Mouse (Mus musculus) cerebellum, adult 18-20 months (tissue): ENCODE data around the gene Gpr84.

Experiments used
- DNase-seq, 2 experiments: peaks; one replicate each; pipeline ENCODE4 v3.0.0; 2021

The Gpr84 gene

DNA sequence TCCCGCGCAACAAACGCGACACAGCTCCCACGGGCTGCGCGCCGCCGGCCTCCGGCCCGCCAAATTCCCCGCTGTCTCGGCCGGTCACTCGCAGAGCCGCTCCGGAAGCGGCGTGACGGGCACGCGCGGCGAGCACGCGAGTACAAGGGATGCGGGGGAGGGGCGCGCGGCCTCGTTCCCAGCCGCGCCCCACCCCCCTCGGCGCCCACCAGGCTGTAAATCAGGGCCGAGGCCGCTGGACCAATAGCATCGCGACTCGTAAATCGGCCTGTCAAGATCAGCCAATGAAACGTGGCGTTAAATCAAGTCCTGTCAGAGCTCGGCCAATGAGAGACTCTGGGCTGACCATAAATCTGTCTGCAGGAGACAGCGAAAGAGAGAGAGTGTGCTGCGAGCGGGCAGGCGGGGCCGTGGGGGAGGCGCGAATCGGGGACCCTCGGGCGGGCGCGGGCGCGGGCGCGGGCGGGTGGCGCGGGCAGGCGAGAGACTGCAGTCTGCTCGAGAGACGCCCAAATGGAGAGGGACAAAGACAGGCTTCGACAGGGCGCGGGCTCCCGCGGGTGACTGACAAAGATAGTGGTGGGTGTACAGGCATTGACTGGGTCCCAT, 5.2 kb downstream of the Gpr84 start:
- peak; percentile 96 for DNase-seq

DNA sequence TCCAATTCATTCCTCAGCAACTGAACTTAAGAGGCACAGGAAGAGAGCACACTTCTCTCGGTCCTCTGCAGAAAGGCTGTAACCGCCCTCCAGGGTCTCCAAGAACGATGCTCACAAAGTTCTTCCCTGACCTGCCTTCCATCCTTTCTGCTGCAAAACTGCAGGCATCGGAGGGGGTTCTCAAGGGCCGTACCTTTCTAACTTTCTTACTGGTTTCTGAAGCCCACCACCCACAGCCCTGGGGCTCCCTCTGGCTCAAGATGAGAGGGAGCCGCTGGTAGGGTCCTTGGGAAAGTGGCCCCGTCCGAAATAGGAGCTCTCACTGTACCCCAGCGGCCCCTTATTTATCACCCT, 5.8 kb downstream of the Gpr84 start:
- DNase-seq, result peak in 1 of 2 experiments; percentile 53

DNA sequence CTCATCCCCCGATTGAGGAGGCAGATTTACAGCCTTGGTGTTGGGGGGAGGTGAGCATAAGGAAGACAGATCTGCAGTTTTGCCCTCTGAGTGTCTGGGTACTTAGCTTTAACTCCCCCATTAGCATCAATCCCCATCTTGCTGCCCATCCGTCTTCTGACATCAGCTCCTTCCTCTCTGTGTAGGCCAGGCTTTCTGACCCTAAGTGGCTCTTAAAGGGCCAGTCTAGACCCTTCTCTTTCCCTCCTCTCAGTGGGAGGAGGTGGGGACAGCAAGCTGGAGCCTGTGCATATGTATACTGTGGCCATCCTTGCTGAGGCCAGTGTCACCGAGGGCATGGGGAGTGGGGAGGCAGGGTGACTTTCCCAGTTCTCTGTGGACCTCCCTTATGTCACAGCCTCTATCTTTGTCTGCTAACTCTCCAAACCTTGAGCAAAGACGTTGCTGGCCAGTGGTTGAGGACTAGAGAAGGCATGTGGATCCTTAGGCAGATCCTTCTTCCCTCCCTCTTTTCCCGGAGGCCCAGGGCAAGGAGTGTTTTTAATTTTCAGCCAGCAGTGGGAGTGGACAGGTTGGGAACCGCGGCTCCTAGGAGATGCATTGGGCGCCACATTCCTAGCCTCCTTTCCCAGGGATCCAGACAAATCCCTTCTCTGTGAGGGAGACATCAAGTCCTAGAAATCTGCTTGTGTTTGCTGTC, 6.3 kb downstream of the Gpr84 start:
- DNase-seq, result no peak

DNA sequence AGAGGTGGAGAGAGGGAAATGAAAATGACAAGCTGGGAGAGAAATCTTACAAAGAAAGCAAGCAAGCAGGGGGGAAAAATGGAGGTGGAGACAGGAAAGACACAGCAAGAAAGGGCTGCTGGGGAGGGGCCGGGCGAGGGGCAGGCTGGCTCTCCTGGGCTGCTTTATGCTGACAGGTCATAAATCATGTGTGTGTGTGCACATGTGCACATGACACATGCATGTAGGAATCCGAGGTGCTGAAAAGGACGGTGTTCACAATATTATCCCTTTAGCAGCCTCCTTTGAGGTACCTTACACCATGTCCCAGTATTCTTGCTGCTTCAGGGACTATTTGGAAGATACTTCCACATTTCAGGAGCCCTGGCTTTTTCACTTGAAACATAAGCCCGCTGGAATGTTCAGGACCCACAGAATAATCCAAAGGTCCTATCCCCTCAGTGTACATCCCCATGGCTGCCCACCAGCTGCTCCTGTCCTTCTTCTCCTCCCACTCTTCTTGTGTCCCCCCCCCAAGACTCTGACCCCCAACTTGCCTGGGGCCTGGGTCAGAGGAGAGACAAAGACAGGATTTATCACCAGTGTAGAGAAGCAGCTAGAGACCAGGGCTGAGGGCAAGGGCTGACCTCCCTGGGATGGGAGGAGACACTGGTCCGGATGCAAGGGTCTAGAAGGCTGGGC, 7.9 kb downstream of the Gpr84 start:
- DNase-seq, result no peak

DNA sequence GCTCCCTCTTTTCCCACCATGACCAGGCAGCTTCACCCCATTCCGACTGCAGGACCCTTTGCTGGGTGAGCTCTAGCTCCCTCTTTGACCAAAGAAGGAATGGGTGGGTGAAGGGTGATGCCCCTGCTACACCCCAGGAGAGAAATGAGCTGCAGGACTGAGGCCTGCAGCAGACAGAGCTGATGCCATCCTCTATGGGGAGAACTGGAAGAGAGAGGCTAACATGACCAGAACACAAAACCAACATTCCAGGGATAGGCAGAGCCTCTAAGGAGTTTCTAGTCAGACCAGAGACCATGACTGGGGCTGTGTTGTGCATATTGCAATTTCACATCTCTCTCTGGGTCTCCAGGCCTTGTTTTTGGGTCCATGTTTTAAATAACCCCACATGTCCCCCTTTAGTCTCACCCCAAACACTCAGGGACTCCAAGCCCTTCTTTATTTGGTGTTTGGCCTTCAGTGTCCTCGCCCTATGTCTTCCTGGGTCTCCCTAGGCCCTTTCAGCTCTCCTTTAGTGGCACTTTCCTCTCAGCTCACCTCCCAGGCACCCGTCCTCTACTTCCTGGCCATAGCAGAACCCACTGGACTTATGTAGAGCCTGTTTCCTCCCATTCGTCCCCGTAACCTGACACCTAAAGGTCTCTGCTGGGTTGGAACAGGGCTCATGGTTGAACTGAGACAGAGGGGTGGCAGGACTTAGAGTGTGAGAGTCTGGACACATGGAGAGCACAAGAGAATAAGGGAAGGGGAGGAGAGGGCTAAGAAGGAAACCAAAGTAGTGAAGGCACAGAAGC, 8.7 kb downstream of the Gpr84 start:
- no peak for DNase-seq

DNA sequence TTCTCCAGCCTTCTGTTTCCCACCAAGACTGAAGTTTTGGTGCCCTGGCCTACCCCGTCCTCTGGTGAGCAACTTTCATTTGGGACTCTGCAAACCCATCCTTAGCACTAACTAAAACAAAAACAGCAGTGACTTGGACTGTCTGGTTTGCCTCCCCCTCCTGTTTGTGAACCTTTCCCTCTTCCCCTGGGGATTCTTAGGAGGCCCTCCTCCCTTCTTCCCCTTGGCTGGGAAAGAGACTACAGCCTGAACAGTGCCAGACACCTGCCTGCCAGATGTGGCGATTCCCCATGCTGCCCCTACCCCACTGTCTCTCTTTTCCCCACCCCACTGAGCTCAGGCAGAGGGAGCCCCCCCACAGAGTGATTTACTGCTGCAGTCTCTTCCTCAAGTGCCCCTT, 9.4 kb downstream of the Gpr84 start:
- no peak for DNase-seq

DNA sequence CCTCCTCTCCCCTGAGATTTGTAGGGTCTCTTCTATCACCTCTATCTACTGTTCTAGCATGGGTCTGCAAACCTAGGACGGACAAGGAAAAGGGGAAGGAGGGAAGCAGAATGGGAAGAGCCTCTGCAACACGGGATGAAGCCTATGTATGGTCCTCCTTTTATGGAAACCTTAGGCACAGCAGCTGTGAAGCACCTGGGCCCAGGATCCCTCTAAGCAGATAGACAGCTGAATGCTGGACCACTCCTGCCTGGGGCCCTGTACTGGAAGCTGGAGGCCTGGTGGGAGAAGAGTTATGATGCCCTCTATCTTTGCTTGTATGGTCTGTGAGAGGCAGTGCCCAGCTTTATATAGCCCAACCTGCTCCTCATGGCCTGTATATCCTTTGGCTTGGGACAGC, 9.9 kb downstream of the Gpr84 start:
- DNase-seq, result no peak

DNA sequence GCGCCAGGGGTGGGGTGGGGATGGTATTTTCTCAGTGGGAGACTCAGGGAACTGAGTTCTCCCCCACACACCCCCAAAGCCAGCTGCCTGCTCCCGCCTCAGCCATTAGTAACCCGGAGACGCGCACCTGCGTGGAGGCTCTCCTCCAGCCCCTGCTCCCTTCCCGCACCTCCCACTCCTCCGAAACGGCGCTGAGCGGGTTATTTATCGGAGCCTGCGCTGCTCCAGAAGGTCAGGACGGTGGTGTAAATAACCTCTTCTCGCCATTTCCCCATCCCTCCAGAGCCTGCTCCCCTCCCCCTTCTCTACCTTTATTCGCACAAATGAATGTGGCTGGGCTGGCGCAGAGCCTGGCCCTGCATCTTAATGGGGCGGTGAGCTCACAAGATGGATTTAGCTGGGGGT, 10.3 kb downstream of the Gpr84 start:
- DNase-seq, result peak in 1 of 2 experiments; percentile 36

DNA sequence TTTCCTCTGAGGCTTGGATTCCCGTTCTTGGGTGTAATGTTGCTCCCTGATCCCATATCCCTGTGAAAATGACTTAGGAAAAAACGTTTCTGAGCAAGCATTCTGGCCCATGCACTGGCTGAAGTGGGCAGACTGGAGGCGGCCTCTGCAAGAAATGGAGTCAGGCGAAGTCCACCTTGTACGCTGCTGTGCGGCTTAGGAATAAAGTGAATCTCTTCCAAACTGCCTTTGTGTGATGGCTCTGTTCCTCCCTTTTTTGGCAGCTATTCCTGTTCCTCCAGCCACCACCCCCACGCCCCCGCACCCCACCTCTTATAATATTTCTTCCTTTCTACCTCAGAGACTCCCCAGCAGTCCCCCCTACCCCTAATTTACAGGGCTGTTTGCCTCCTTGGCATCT, 10.8 kb downstream of the Gpr84 start:
- DNase-seq, result no peak

DNA sequence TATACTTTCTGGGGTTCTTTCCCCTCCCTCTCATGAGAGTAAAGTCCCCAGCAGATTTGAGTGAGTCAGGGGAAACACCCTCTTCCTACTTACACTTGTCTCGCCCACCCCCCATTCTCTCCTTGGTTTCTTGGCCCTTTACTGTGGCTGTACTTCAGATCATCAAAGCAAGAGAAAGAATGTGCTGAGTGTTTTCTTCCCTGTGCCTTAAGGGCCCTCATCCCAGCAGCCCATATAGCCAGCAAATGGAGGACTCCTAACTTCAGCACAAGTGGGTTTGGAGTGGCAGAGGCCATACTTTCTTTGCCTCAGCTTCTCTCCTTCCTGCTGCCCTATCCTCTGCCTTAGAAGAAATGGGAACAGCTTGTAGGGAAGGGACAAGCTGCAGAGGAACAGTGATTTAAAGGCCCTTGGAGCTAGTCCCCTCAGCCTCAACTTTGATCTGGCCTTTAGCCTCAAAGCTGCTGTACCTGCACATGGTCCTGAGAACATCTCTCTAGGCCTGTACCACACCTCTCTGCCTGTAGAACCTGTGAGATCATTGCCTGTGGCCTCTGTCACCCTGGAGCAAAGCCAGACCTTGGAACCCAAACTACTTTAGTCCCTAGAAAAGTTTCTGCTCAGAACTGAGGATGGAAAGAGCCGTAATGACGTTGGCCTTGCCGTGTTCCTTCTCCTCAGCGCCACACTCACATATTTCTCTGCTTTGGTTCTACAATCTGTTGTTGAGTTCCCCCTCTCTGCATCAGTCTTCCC, 11.4 kb downstream of the Gpr84 start:
- DNase-seq, result no peak

DNA sequence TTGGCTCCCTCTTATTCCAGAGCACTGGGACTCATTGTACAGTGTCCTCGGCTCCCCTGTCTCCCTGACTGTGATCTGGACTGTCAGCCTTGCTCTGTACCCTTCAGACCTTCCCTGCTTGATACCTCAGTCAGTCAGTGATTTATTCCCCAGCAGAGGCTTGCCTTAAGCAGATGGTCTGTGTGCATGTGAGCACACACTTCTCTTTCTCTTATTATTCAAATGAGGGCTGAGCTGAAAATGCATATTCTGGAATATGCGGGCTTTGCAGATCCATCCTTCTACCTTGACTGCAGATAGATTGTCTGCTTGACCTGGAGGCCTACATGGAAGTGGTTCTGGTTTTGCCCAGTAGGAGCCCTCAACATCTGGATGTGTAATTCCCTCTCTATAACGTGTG, 12.4 kb downstream of the Gpr84 start:
- DNase-seq, result no peak

DNA sequence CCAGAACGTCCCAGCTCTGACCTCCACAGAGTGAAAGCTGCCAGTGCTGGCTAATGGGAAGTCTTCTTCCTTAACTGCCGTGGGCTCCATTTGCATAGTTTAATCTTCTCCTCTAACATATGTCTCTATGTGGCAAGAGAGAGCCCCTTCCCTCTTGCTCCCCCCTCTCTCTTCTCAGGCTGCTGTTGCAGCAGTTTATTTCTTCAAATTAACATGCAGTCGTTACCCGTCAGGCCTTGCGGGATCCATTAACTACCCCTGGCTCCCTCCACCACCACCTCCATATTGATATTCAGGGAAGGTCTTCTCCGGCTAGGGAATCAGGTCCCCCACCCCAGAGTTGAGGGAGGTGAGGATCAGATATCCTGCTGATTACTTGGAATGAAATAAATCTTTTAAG, 13.1 kb downstream of the Gpr84 start:
- no peak for DNase-seq

DNA sequence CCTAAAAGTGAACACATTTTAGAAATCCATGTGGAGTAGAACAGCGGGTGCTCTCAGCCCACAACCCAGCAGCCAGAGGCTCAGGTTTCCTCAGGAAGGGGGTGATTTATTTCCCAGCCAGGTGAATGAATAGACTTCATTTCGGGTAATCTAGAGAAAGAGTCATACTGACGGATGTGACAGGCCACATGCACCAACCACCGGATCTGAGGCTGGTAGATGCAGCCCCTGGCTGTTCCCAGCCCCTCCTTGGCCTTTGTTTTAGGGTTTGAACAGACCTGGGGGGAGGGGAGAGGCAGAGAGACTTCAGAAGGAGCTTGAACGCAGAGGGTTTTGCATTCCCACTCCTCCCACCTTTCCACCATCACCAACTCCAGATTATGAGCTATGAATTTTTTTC, 14.6 kb downstream of the Gpr84 start:
- no peak for DNase-seq

DNA sequence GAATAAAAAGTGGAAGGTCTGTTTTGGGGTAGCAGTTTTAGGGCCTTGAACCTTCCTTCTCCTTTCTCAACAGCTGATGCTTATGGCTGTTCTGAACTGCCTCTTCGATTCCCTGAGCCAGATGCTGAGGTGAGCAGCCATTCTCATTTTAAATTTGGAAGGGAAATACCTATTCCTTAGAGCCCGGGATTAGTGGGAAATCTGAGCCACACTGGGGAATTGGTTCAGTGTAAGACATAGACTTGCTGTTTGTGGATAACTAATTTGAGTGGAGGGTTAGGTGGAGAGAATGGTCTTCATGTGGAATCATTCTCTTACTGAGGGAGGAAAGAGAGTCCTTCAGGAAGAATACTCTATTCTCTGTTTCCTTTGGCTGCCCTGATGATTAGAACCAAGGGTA, 15.8 kb downstream of the Gpr84 start:
- no peak for DNase-seq

DNA sequence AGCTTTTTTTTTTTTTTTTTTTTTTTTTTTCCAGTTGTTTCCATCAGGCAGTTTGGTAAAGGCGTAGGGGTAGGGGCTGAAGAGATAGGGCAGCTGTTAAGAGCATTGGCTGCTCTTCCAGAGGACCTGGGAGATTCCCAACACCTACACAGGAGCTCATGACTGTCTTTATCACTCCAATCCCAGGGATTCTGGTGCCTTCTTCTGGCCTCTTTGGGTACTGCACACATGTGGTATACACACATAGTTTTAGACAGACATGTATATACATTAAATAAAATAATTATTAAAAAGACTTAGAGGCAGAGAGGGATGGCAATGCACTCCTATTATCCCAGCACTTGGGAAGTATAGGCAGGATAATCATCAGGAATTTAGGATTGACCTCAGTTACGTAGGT, 17.0 kb downstream of the Gpr84 start:
- no peak for DNase-seq

DNA sequence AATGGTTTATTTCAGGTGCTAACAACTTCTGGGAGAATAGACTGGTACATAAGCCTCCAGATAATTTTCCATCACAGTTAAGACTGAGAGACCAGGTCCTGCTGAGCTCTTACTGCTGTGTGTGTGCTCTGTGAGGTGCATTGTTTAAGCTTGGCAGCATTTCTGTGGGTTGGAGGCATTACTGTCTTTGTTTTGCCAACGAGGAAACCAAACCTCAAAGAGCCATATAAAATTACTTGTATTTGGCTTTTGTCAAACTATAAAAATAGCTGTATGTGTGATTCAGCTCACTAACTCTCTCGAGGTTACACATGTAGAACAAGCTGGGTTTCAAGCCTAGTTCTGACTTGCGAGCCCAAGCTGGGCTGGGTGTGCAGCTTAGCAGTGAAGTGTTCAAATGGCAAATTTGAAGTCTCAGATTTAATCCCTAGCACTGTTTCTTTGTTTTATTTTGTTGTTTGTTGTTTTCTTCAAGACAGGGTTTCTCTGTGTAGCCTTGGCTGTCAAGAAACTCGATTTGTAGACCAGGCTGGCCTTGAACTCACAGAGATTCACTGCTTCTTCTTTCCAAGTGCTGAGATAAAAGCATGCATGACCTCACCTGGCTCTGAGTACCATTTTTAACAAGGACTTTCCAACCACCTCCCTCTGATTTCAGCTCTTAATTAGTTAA, 17.6 kb downstream of the Gpr84 start:
- no peak for DNase-seq

DNA sequence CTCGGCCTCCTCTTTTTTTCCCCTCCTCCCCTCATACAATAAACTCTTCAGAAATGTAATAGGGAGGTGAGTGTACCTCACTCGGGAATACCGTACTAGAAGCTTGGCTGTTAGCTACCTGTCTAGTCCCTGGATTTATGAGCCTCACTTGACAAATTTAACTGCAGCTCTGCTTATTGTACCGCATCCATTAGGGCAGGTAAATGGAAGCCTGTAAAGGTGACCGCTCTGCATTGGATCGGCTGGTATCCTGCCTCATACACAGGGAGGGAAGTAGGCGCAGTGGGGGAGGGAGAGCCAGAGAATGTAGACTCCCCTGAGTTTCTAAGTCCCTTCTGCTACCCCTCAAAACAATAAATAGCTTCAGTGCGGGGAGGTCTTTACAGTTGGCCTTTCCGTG, 19.6 kb downstream of the Gpr84 start:
- no peak for DNase-seq

DNA sequence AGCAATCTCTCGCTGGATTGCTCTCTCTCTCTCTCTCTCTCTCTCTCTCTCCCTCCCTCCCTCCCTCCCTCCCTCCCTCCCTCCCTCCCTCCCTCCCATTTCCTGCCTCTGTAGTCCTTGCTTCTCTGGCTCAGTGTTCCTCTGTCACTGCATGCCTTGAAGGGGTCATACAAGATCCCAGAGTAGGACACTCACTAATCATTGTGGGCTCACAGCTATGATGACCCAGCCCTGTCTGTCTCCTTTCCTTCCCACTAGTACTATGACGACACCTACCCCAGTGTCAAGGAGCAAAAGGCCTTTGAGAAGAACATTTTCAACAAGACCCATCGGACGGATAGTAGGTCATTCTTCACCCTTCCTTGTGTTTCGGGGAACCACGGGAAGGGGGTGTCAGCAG, 20.0 kb downstream of the Gpr84 start:
- no peak for DNase-seq

DNA sequence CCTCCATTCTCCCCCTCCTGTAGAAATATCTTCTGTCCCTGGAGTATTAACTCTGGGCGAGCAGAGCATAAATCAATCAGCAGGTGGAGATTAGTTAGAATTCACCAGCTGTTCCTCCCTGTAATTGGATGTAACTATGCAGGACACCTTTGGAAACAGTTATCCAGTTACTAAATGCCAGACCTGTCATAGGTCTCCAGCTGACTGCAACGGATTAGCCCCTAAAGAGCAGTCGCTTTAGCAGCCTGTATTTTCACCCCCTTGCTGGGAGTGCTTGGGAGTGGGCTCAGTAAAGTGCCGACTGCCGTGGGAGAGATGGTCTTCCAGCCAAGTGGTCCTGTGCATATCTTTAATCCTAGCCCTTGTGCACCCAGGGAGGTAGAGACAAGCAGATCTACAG, 20.8 kb downstream of the Gpr84 start:
- no peak for DNase-seq

DNA sequence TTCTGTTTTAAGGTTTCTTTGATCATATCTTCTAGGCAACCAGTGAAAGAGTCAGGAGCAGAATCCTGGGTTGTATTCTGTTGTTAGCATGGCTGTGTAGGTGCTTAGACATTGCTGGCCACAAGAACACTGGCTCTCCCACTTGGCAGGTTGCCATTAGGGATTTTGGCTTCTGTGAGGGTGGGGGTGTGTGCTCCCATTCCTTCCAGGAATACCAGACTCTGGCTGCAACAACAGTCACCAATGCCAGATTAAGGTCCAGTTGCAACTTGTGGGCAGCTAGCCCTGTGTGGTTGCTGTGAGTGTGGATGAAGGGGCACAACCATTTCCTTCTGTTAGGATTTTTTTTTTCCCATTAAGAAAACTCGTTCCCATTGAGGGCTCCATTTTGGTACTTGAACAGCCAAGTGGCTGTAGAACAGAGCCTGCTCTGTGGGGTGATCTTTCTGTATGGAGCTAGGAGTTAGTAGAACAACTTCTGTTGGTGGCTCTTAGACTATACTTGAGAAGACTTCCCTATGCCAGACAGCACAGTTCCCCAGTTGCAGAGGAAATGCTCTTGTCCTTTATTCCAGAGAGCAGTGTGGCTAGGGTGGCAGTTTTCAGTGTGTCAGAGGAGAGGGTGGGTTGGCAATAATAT, 24.5 kb downstream of the Gpr84 start:
- no peak for DNase-seq

DNA sequence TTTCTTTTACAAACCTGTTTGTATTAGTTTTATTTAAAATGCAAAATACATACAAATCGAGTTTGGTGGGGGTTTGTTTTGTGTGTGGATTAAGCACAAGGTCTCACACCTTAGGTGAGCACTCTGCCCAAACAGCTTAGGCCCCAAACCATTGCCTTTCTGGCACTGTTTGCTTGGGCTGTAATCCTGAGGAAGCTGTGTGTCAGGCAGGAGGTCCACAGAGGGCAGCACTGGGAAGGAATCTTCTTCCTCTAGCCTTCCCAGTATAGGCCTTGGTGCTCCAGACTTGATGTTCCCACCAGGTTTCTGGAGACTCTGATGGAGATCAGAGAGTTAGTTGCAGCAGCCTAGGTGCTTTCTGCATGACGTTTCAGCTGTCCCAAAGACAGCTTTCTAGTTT, 25.8 kb downstream of the Gpr84 start:
- no peak for DNase-seq

DNA sequence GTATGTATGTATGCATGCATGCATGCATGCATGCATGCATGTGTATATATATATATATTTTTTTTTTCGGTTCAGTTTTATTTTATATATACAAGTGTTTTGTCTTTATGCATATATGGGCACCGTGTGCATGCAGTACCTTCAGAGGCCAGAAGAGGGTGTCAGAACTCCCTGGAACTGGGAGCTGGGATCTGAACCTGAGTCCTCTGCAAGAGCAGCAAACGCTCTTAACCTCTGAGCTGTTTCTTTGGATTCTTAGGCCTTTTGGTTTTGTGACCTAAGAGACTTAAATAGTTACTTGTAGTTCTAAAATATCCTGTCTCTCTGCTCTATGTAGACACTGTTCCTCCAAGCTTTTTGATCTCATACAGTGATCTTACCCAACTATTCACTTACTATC, 26.3 kb downstream of the Gpr84 start:
- DNase-seq, result no peak
